Mouse (Mus musculus) MEL (cell line): ENCODE data around the gene Htr1a. TPM values are rescaled to one million over a fixed set of nuclear protein-coding genes. Genes with fewer than 3 reads are reported as not detected.

Experiments
- DNase-seq: peaks from one replicate; pipeline ENCODE4 v3.0.0; 2011; ENCODE audit warnings: low read depth, low spot score
- H3K27ac ChIP-seq: 2 replicates; pipeline ENCODE4 v1.5.1; 2012; ENCODE audit warnings: low read depth, mild to moderate bottlenecking, control low read depth, low read length, moderate library complexity; ENCODE audit not compliant: control insufficient read depth
- H3K27me3 ChIP-seq, 2 experiments: fragments of 150-350 bp in 1 of 2; sonication (generic) in 1 of 2; 2 replicates each; pipeline ENCODE4 v1.6.1; 2012; ENCODE audit warnings: low read length in 2 of 2, mild to moderate bottlenecking in 2 of 2, improper control_type of control experiment in 1 of 2, moderate library complexity in 1 of 2; ENCODE audit not compliant: insufficient read depth in 2 of 2, control insufficient read depth in 1 of 2
- H3K36me3 ChIP-seq, 2 experiments: 2 replicates each; pipeline ENCODE4 v1.6.1; 2012 to 2014; ENCODE audit warnings: low read length in 2 of 2, improper control_type of control experiment in 1 of 2, inconsistent platforms in 1 of 2, mild to moderate bottlenecking in 1 of 2; ENCODE audit not compliant: insufficient read depth in 2 of 2, control insufficient read depth in 1 of 2
- H3K4me1 ChIP-seq, 2 experiments: fragments of 150-350 bp in 1 of 2; sonication (generic) in 1 of 2; 2 replicates each; pipeline ENCODE4 v1.6.1; 2012; ENCODE audit warnings: low read length in 2 of 2, improper control_type of control experiment in 1 of 2, mild to moderate bottlenecking in 1 of 2; ENCODE audit not compliant: insufficient read depth in 2 of 2, control insufficient read depth in 1 of 2
- H3K4me3 ChIP-seq, 2 experiments: fragments of 150-350 bp in 1 of 2; sonication (generic) in 1 of 2; 2 replicates each; pipeline ENCODE4 v1.5.1; 2012; ENCODE audit warnings: low read depth in 2 of 2, low read length in 2 of 2, mild to moderate bottlenecking in 2 of 2, moderate library complexity in 2 of 2, control low read depth in 1 of 2, improper control_type of control experiment in 1 of 2; ENCODE audit not compliant: control insufficient read depth in 1 of 2, insufficient read depth in 1 of 2
- H3K79me2 ChIP-seq: 2 replicates; pipeline ENCODE4 v1.6.1; 2012; ENCODE audit warnings: mild to moderate bottlenecking, low read length, moderate library complexity; ENCODE audit not compliant: control insufficient read depth, poor library complexity, insufficient read depth
- H3K9ac ChIP-seq: 2 replicates; pipeline ENCODE4 v1.6.1; 2012; ENCODE audit warnings: low read depth, mild to moderate bottlenecking, control low read depth, low read length, moderate library complexity; ENCODE audit not compliant: control insufficient read depth, poor library complexity, severe bottlenecking
- H3K9me3 ChIP-seq: fragments of 150-350 bp; sonication (generic); replicated peaks from 2 replicates; pipeline ENCODE4 v1.6.1; 2012; ENCODE audit warnings: mild to moderate bottlenecking, low read length, improper control_type of control experiment, moderate library complexity; ENCODE audit not compliant: insufficient read depth
- CHD1 ChIP-seq: IDR thresholded peaks from 2 replicates; pipeline ENCODE4 v1.6.1; 2012; ENCODE audit warnings: low read depth, mild to moderate bottlenecking, inconsistent platforms, low read length, improper control_type of control experiment
- CHD2 ChIP-seq: IDR thresholded peaks from 2 replicates; pipeline ENCODE4 v1.6.1; 2011; ENCODE audit warnings: low read length, improper control_type of control experiment
- CTCF ChIP-seq, 3 experiments: IDR thresholded peaks in 2 of 3; conservative IDR thresholded peaks in 1 of 3; 2 replicates each; pipeline ENCODE4 v1.5.1; 2011 to 2012; ENCODE audit warnings: low read length in 3 of 3, low read depth in 2 of 3, mild to moderate bottlenecking in 2 of 3, improper control_type of control experiment in 1 of 3, inconsistent platforms in 1 of 3, mixed read lengths in 1 of 3, moderate library complexity in 1 of 3; ENCODE audit not compliant: control insufficient read depth in 1 of 3, insufficient read depth in 1 of 3, poor library complexity in 1 of 3, severe bottlenecking in 1 of 3
- HCFC1 ChIP-seq: IDR thresholded peaks from 2 replicates; pipeline ENCODE4 v1.6.1; 2012; ENCODE audit warnings: low read depth, mild to moderate bottlenecking, inconsistent platforms, low read length, improper control_type of control experiment, moderate library complexity
- MAX ChIP-seq: IDR thresholded peaks from 2 replicates; pipeline ENCODE4 v1.6.1; 2011; ENCODE audit warnings: low read length, improper control_type of control experiment
- MEF2A ChIP-seq: IDR thresholded peaks from 2 replicates; pipeline ENCODE4 v1.6.1; 2014; ENCODE audit warnings: low read depth, mild to moderate bottlenecking, inconsistent platforms, low read length, improper control_type of control experiment; ENCODE audit not compliant: poor library complexity, insufficient replicate concordance, severe bottlenecking; ENCODE audit errors: extremely low read depth
- NELFE ChIP-seq: IDR thresholded peaks from 2 replicates; pipeline ENCODE4 v1.6.1; 2011; ENCODE audit warnings: low read depth, low read length, improper control_type of control experiment
- POLR2AphosphoS2 ChIP-seq: IDR thresholded peaks from 2 replicates; pipeline ENCODE4 v1.6.1; 2011; ENCODE audit warnings: low read length, improper control_type of control experiment
- SIN3A ChIP-seq: IDR thresholded peaks from 2 replicates; pipeline ENCODE4 v1.6.1; 2012; ENCODE audit warnings: low read length, improper control_type of control experiment, inconsistent platforms
- SMC3 ChIP-seq: IDR thresholded peaks from 2 replicates; pipeline ENCODE4 v1.6.1; 2011; ENCODE audit warnings: low read depth, low read length, improper control_type of control experiment
- TAL1 ChIP-seq: IDR thresholded peaks from 2 replicates; pipeline ENCODE4 v1.6.1; 2012; ENCODE audit warnings: mild to moderate bottlenecking, inconsistent platforms, low read length, moderate library complexity, mixed read lengths
- TCF12 ChIP-seq: IDR thresholded peaks from 2 replicates; pipeline ENCODE4 v1.6.1; 2014; ENCODE audit warnings: low read depth, mild to moderate bottlenecking, inconsistent platforms, low read length, improper control_type of control experiment, moderate library complexity
- USF1 ChIP-seq: IDR thresholded peaks from 2 replicates; pipeline ENCODE4 v1.6.1; 2014; ENCODE audit warnings: low read depth, mild to moderate bottlenecking, inconsistent platforms, low read length, improper control_type of control experiment, moderate library complexity
- ZC3H11A ChIP-seq: IDR thresholded peaks from 2 replicates; pipeline ENCODE4 v1.6.1; 2012; ENCODE audit warnings: low read depth, mild to moderate bottlenecking, inconsistent platforms, low read length, improper control_type of control experiment
- ZKSCAN1 ChIP-seq: IDR thresholded peaks from 2 replicates; pipeline ENCODE4 v1.6.1; 2012; ENCODE audit warnings: low read depth, mild to moderate bottlenecking, inconsistent platforms, low read length, improper control_type of control experiment, moderate library complexity
- polyA plus RNA-seq, 2 experiments: library from polyadenylated mRNA; stranded (reverse) in 1 of 2; unstranded in 1 of 2; fragments of >175 nt in 1 of 2; fragments of >200 nt in 1 of 2; gene quantifications; 2 replicates each; pipeline versions ENCODE4 v1.2.1 to v1.2.4; 2012; ENCODE audit warnings: low replicate concordance in 2 of 2, low read depth in 1 of 2; ENCODE audit not compliant: insufficient read length in 2 of 2, insufficient read depth in 1 of 2, missing spikeins in 1 of 2
- total RNA-seq: library from RNA; depleted of rRNA; stranded (reverse); fragments of 300-350 nt; gene quantifications from 2 replicates; pipeline ENCODE4 v1.2.3, GENCODE M21; 2012

Htr1a gene
- total and polyA plus RNA-seq, 3 experiments, result not detected

DNA sequence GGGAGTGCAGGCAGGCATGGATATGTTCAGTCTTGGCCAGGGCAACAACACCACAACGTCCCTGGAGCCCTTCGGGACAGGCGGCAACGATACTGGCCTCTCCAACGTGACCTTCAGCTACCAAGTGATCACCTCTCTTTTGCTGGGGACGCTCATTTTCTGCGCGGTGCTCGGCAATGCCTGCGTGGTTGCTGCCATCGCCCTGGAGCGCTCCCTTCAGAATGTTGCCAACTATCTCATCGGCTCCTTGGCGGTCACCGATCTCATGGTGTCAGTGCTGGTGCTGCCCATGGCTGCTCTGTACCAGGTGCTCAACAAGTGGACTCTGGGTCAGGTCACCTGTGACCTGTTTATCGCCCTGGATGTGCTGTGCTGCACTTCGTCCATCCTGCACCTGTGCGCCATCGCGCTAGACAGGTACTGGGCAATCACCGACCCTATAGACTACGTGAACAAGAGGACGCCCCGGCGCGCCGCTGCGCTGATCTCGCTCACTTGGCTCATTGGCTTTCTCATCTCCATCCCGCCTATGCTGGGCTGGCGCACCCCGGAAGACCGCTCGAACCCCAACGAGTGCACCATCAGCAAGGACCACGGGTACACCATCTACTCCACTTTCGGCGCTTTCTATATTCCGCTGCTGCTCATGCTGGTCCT lies 927 bp downstream of the Htr1a start:
- TF ChIP-seq NELFE (no peak), USF1 (no peak), SIN3A (no peak), MAX (no peak), SMC3 (no peak), CHD2 (no peak), TAL1 (no peak), ZC3H11A (no peak), CHD1 (no peak), TCF12 (no peak), ZKSCAN1 (no peak), MEF2A (no peak)
- Histone ChIP-seq H3K36me3 (no peaks in the 10 kb centered on the region), H3K9ac (no peak overlapping the region), H3K9me3 (no peaks in the 10 kb centered on the region), H3K27me3 (no peaks in the 10 kb centered on the region), H3K4me3 (no peak overlapping the region), H3K27ac (no peak overlapping the region), H3K79me2 (no peaks in the 10 kb centered on the region), H3K4me1 (no peaks in the 10 kb centered on the region)
- no peak for DNase-seq

DNA sequence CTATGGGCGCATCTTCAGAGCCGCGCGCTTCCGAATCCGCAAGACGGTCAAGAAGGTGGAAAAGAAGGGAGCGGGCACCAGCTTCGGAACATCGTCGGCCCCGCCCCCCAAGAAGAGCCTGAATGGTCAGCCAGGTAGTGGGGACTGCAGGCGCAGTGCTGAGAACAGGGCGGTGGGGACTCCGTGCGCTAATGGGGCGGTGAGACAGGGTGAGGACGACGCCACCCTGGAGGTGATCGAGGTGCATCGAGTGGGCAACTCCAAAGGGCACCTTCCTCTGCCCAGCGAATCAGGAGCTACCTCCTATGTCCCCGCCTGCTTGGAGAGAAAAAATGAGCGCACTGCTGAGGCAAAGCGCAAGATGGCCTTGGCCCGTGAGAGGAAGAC lies 1.4 kb downstream of the Htr1a start:
- H3K4me1 ChIP-seq, result no peaks in the 10 kb centered on the region
- H3K9ac ChIP-seq, result no peak overlapping the region
- no peaks in the 10 kb centered on the region for H3K9me3 ChIP-seq
- no peaks in the 10 kb centered on the region for H3K27me3 ChIP-seq
- TF ChIP-seq POLR2AphosphoS2, result no peak
- TF ChIP-seq NELFE, result no peak
- no peak for DNase-seq
- H3K27ac ChIP-seq, result no peak overlapping the region
- H3K79me2 ChIP-seq, result no peaks in the 10 kb centered on the region
- H3K36me3 ChIP-seq, result no peaks in the 10 kb centered on the region
- H3K4me3 ChIP-seq, result no peak overlapping the region

- Histone ChIP-seq H3K4me1 (no peaks in the 10 kb centered on the region), H3K9ac (no peak overlapping the region), H3K36me3 (no peaks in the 10 kb centered on the region), H3K27ac (no peak overlapping the region), H3K79me2 (no peaks in the 10 kb centered on the region), H3K4me3 (no peak overlapping the region), H3K27me3 (no peaks in the 10 kb centered on the region), H3K9me3 (no peaks in the 10 kb centered on the region)
- no peak for DNase-seq
- TF ChIP-seq CTCF (IDR thresholded peaks at IDR 0.05 in 2 of 3, conservative IDR thresholded peaks at IDR 0.05 in 1 of 3; ENCODE audit: control insufficient read depth in 1 of 3, insufficient read depth in 1 of 3, low read depth in 2 of 3, low read length in 3 of 3, poor library complexity in 1 of 3, severe bottlenecking in 1 of 3) (0 out of 6 replicates have a peak, but pooled peaks of 1 of the 3 experiments have one; percentile 3), HCFC1 (no peak)
Observed at GRCm38 (mm10) chr13:105446239-105446638, 2.8 kb downstream of the Htr1a start.
